Mouse (Mus musculus): Measurements from ENCODE around the gene Gm10306.

DNA sequence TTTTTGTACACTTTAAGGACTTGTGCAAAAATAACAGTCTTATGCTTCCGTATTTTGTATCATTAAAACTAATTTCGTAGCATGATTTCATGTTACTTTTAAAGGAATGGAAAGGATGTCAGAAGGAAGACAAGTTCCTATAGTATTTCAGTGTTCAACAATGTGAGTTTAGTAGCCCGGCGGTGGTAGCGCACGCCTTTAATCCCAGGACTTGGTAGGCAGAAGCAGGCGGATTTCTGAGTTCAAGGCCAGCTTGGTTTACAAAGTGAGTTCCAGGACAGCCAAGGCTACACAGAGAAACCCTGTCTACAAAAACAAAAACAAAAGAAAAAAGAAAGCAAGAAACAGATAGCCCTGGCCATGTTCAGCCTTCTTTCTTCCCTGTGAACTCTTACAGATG is 799 bp downstream of the Gm10306 start:
- no peak for TF ChIP-seq CTCF (IDR thresholded peaks at IDR 0.05; ENCODE audit: low read depth)
- no peak for TF ChIP-seq EP300 (IDR thresholded peaks at IDR 0.05; ENCODE audit: low read depth)
